Mouse (Mus musculus): ENCODE results near the gene Rffl.

GRCm38 (mm10) chr11:82867956-82868355 lies 3.1 kb downstream of the Rffl start:
- TF ChIP-seq CTCF (IDR thresholded peaks at IDR 0.05; ENCODE audit: borderline replicate concordance, extremely low read depth, insufficient read depth, insufficient read length) (no peak), POLR2A (IDR thresholded peaks at IDR 0.05; ENCODE audit: borderline replicate concordance, extremely low read depth, insufficient read depth, insufficient read length, poor library complexity, severe bottlenecking) (no peak)

Measured in brain, embryonic 14.5 days (tissue).